Mouse (Mus musculus): ENCODE results near the gene Zc3h12d.

The Zc3h12d gene

GRCm38 (mm10) chr10:7832171-7832676 is at the start of gene Zc3h12d:
Gene Zc3h12d, plus strand, starts transcription at chr10:7832470.
- peak; percentile 41 for DNase-seq (ENCODE audit: low read depth, low spot score)

- DNase-seq (ENCODE audit: low read depth, low spot score) = no peak
These were observed 45.0 kb upstream of the Zc3h12d start for GRCm38 (mm10) chr10:7787319-7787718.

- no peak for DNase-seq (ENCODE audit: low read depth, low spot score)
These were observed 40.0 kb upstream of the Zc3h12d start for GRCm38 (mm10) chr10:7792254-7792750.

- DNase-seq (ENCODE audit: low read depth, low spot score) = peak; percentile 93
These were observed 39.4 kb upstream of the Zc3h12d start, which contains the start of the genes Ginm1 and Ppil4 for GRCm38 (mm10) chr10:7792751-7793385. Gene Ginm1, minus strand, starts transcription at chr10:7792824. Gene Ppil4, plus strand, starts transcription at chr10:7792891.

GRCm38 (mm10) chr10:7801258-7801657 is 31.0 kb upstream of the Zc3h12d start:
- DNase-seq (ENCODE audit: low read depth, low spot score) = no peak

GRCm38 (mm10) chr10:7802519-7803140 is 29.6 kb upstream of the Zc3h12d start:
- no peak for DNase-seq (ENCODE audit: low read depth, low spot score)

- DNase-seq (ENCODE audit: low read depth, low spot score) = peak; percentile 75
These were observed 22.3 kb upstream of the Zc3h12d start for GRCm38 (mm10) chr10:7809937-7810336.

- DNase-seq (ENCODE audit: low read depth, low spot score) = no peak
These were observed 15.8 kb upstream of the Zc3h12d start for GRCm38 (mm10) chr10:7816476-7816875.

- no peak for DNase-seq (ENCODE audit: low read depth, low spot score)
These were observed 13.6 kb upstream of the Zc3h12d start for GRCm38 (mm10) chr10:7818676-7819075.

- no peak for DNase-seq (ENCODE audit: low read depth, low spot score)
These were observed 13.1 kb upstream of the Zc3h12d start for GRCm38 (mm10) chr10:7819156-7819555.

- no peak for DNase-seq (ENCODE audit: low read depth, low spot score)
These were observed 12.7 kb upstream of the Zc3h12d start for GRCm38 (mm10) chr10:7819603-7820002.

- no peak for DNase-seq (ENCODE audit: low read depth, low spot score)
These were observed 12.1 kb upstream of the Zc3h12d start for GRCm38 (mm10) chr10:7820171-7820570.

- DNase-seq (ENCODE audit: low read depth, low spot score) = no peak
These were observed 10.3 kb upstream of the Zc3h12d start for GRCm38 (mm10) chr10:7821981-7822380.

- no peak for DNase-seq (ENCODE audit: low read depth, low spot score)
These were observed 7.5 kb upstream of the Zc3h12d start for GRCm38 (mm10) chr10:7824663-7825280.

GRCm38 (mm10) chr10:7825281-7825665 is 7.0 kb upstream of the Zc3h12d start:
- no peak for DNase-seq (ENCODE audit: low read depth, low spot score)

GRCm38 (mm10) chr10:7826106-7826505 is 6.2 kb upstream of the Zc3h12d start:
- no peak for DNase-seq (ENCODE audit: low read depth, low spot score)

GRCm38 (mm10) chr10:7833377-7834165 is 1.3 kb downstream of the Zc3h12d start:
- no peak for DNase-seq (ENCODE audit: low read depth, low spot score)

GRCm38 (mm10) chr10:7834671-7835225 is 2.5 kb downstream of the Zc3h12d start:
- no peak for DNase-seq (ENCODE audit: low read depth, low spot score)

GRCm38 (mm10) chr10:7836902-7837301 is 4.6 kb downstream of the Zc3h12d start:
- peak; percentile 12 for DNase-seq (ENCODE audit: low read depth, low spot score)

- no peak for DNase-seq (ENCODE audit: low read depth, low spot score)
These were observed 5.2 kb downstream of the Zc3h12d start for GRCm38 (mm10) chr10:7837446-7837845.

- DNase-seq (ENCODE audit: low read depth, low spot score) = no peak
These were observed 5.8 kb downstream of the Zc3h12d start for GRCm38 (mm10) chr10:7838036-7838435.
